Mouse (Mus musculus) intestine, embryonic 15.5 days (tissue): ENCODE measurements around the gene 5730455P16Rik. TPM values are rescaled to one million over a fixed set of nuclear protein-coding genes. Genes with fewer than 3 reads are reported as not detected.
"Not testable (repeated sequence)": the region's sequence is repeated elsewhere in the genome, so short reads cannot be mapped to it uniquely, and the experiment has no call there.

ENCODE experiments used
- ATAC-seq: fragments of 200-750 bp; cut with Nextera tagmentation; 2 replicates; pipeline ENCODE4 v1.8.0; 2017; ENCODE audit warnings: moderate TSS enrichment, moderate library complexity
- H3K27ac ChIP-seq: fragments of 300-500 bp; sonication (generic); 2 replicates; pipeline ENCODE4 v1.5.1; 2015; ENCODE audit warnings: mild to moderate bottlenecking, inconsistent platforms
- H3K27me3 ChIP-seq: fragments of 300-500 bp; sonication (generic); replicated peaks from 2 replicates; pipeline ENCODE4 v1.6.1; 2015; ENCODE audit warnings: inconsistent platforms
- H3K36me3 ChIP-seq: fragments of 300-500 bp; sonication (generic); 2 replicates; pipeline ENCODE4 v1.6.1; 2015; ENCODE audit warnings: inconsistent platforms
- H3K4me1 ChIP-seq: fragments of 300-500 bp; sonication (generic); replicated peaks from 2 replicates; pipeline ENCODE4 v1.6.1; 2015; ENCODE audit warnings: inconsistent platforms
- H3K4me2 ChIP-seq: fragments of 300-500 bp; sonication (generic); replicated peaks from 2 replicates; pipeline ENCODE4 v1.6.1; 2015; ENCODE audit warnings: mild to moderate bottlenecking, inconsistent platforms
- H3K4me3 ChIP-seq: fragments of 300-500 bp; sonication (generic); replicated peaks from 2 replicates; pipeline ENCODE4 v1.5.1; 2015; ENCODE audit warnings: inconsistent platforms
- H3K9ac ChIP-seq: fragments of 300-500 bp; sonication (generic); 2 replicates; pipeline ENCODE4 v1.6.1; 2015; ENCODE audit warnings: inconsistent platforms
- H3K9me3 ChIP-seq: fragments of 300-500 bp; sonication (generic); 2 replicates; pipeline ENCODE4 v1.6.1; 2016; ENCODE audit warnings: inconsistent platforms
- WGBS: fragments of 180-500 bp; shearing (Covaris S2); methylation state at CpG from one replicate; pipeline ENCODE4 v1.1.7; 2015; 5-methylcytosine and 5-hydroxymethylcytosine counted together
- polyA plus RNA-seq: library from polyadenylated mRNA; unstranded; fragments of >200 nt; fragmentation: Nextera tagmentation; extraction: Ambion mirVana; gene quantifications from 2 replicates; pipeline ENCODE4 v1.2.1, GENCODE M21; 2015

The 5730455P16Rik gene
- polyA plus RNA-seq, 1 experiment from 2014 or later, result 18.4 TPM

DNA sequence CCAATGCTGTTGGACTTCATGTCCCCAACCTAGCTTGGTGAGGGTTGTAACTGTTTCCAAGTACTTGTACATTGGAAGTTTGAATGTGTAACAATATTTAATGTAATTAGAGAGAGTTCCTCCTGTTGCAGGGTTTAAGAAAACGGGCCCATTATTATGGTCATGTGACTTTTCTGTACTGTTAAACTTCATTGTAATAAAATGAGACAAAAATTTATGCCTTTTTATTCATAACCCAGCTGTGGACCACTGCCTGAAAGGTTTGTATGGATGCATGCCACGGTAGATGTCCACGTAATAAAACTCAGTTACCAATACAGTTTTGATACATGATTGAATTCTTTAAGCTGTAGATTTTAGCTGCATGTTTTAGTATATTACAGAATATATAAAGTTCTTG lies 18.1 kb upstream of the 5730455P16Rik start:
- Histone ChIP-seq H3K9ac (no peak overlapping the region), H3K27me3 (no peaks in the 10 kb centered on the region), H3K4me3 (no peak overlapping the region), H3K36me3 (peaks cover 27% of the 10 kb centered on the region; the same call in 1 of the 2 replicates), H3K4me2 (no peak overlapping the region), H3K4me1 (no peaks in the 10 kb centered on the region), H3K9me3 (no peaks in the 10 kb centered on the region), H3K27ac (no peak overlapping the region)
- ATAC-seq, result no peak
- 87% methylated on average over 3 of the region's 3 CpGs for WGBS

GRCm38 (mm10) chr11:80391407-80392120 lies 13.7 kb upstream of the 5730455P16Rik start:
- WGBS, result 85% methylated on average over 2 of the region's 2 CpGs
- peaks cover 27% of the 10 kb centered on the region; the same call in 1 of the 2 replicates for H3K36me3 ChIP-seq

GRCm38 (mm10) chr11:80389885-80390284 lies 12.1 kb upstream of the 5730455P16Rik start:
- H3K4me3 ChIP-seq, result no peak overlapping the region
- H3K4me1 ChIP-seq, result peaks cover 6% of the 10 kb centered on the region; the same call in 1 of the 2 replicates
- no peak for ATAC-seq
- H3K9ac ChIP-seq, result no peak overlapping the region
- H3K27ac ChIP-seq, result no peak overlapping the region
- H3K4me2 ChIP-seq, result no peak overlapping the region
- no peaks in the 10 kb centered on the region for H3K9me3 ChIP-seq
- H3K36me3 ChIP-seq, result peaks cover 21% of the 10 kb centered on the region; the same call in 1 of the 2 replicates
- no peaks in the 10 kb centered on the region for H3K27me3 ChIP-seq
- WGBS, result 87% methylated on average over 1 of the region's 1 CpGs

More at GRCm38 (mm10) chr11:80391407-80392120, 13.7 kb upstream of the 5730455P16Rik start:
- Histone ChIP-seq H3K9me3 (no peaks in the 10 kb centered on the region), H3K27ac (no peak overlapping the region), H3K4me3 (no peak overlapping the region), H3K9ac (no peak overlapping the region), H3K27me3 (no peaks in the 10 kb centered on the region), H3K4me2 (no peak overlapping the region), H3K4me1 (no peaks in the 10 kb centered on the region)
- ATAC-seq, result no peak

DNA sequence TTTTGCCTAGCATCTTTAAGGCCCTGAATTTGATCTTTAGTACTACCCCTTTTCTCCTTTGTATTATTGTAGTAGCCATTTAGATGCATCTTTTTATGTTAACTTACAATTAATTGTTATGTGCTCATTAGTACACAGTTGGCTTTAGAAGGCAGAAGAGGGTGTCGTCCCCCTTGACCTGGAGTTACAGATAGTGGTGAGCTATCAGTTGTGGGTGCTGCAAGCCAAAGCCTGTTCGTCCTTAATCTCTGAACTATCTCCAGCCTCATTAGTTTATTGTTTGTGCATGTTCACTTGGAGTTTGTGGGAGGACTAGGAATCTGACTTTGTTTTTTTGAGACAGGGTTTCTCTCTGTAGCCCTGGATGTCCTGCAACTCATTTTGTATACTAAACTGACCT lies 9.0 kb upstream of the 5730455P16Rik start:
- H3K4me1 ChIP-seq, result peaks cover 8% of the 10 kb centered on the region; the same call in 1 of the 2 replicates
- no peak overlapping the region for H3K4me2 ChIP-seq
- WGBS, result 65% methylated on average over 2 of the region's 2 CpGs
- no peak overlapping the region for H3K4me3 ChIP-seq
- H3K9ac ChIP-seq, result no peak overlapping the region
- H3K27ac ChIP-seq, result no peak overlapping the region
- H3K27me3 ChIP-seq, result no peaks in the 10 kb centered on the region
- peaks cover 16% of the 10 kb centered on the region; the same call in 1 of the 2 replicates for H3K36me3 ChIP-seq
- no peak for ATAC-seq
- H3K9me3 ChIP-seq, result no peaks in the 10 kb centered on the region

GRCm38 (mm10) chr11:80385055-80385454 lies 7.2 kb upstream of the 5730455P16Rik start:
- H3K9ac ChIP-seq, result peak overlapping the region; percentile 53
- H3K4me1 ChIP-seq, result peaks cover 8% of the 10 kb centered on the region; the same call in 1 of the 2 replicates
- no peak for ATAC-seq
- H3K4me2 ChIP-seq, result peak overlapping the region; percentile 80
- no peaks in the 10 kb centered on the region for H3K9me3 ChIP-seq
- no peak overlapping the region for H3K27ac ChIP-seq
- 41% methylated on average over 4 of the region's 4 CpGs for WGBS
- H3K4me3 ChIP-seq, result peak overlapping the region; percentile 87
- no peaks in the 10 kb centered on the region for H3K27me3 ChIP-seq
- peaks cover 9% of the 10 kb centered on the region; the same call in 1 of the 2 replicates for H3K36me3 ChIP-seq

DNA sequence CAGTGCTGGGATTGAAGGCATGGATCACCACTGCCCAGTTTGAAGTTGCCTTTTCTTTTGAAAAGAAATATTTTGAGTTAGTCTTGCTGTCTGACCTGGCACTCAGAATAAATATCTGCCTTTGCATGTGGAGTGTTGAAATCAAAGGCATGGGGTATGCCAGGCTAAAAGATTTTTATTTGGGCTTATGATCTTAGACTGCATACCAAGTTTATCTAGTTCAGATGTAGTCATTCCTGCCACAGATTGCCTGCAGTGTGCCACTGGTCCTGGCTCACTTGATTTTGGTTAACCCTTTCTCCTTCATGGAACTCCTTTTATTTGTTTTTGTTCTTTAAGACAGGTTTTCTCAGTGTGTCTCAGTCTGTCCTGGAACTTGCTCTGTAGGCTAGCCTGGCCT lies 6.6 kb upstream of the 5730455P16Rik start:
- Histone ChIP-seq H3K36me3 (peaks cover 9% of the 10 kb centered on the region; the same call in 1 of the 2 replicates), H3K4me1 (peaks cover 8% of the 10 kb centered on the region; the same call in 1 of the 2 replicates), H3K27ac (no peak overlapping the region), H3K9me3 (no peaks in the 10 kb centered on the region), H3K4me2 (peak overlapping the region; percentile 80), H3K27me3 (no peaks in the 10 kb centered on the region), H3K4me3 (peak overlapping the region; percentile 87), H3K9ac (peak overlapping the region; percentile 53)
- ATAC-seq, result no peak

DNA sequence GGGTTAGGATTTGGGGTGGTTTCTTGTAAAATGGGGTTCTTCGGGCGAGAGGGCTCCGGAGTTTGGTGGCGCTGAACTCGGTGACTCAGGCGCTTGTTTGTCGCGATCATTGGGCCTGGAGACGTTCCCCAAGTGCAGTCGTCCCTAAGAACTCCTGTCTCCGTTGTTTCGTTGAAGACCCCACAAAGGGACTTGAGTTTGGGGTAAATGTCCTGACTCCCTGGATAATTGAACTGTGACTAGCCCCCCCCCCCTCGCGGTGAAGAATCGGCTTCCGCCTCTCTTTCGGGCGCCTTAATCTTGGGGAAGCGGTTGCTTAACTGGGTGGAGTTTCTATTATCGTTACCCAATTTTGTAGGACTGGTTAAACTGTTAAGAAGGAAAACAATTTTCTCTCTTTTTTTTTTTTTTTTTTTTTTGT lies 5.8 kb upstream of the 5730455P16Rik start:
- Histone ChIP-seq H3K36me3 (peaks cover 6% of the 10 kb centered on the region; the same call in 1 of the 2 replicates), H3K4me3 (peak overlapping the region; percentile 87), H3K27ac (peak overlapping the region; percentile 92), H3K4me2 (0 out of 2 replicates have a peak overlapping the region, but pooled peaks have one; percentile 1), H3K9me3 (no peaks in the 10 kb centered on the region), H3K4me1 (peaks cover 8% of the 10 kb centered on the region; the same call in 1 of the 2 replicates), H3K27me3 (no peaks in the 10 kb centered on the region), H3K9ac (peak overlapping the region; percentile 97)
- 0% methylated on average over 20 of the region's 20 CpGs for WGBS
- peak; percentile 30; the same call in 1 of the 2 replicates for ATAC-seq

- peaks cover 3% of the 10 kb centered on the region; the same call in 1 of the 2 replicates for H3K36me3 ChIP-seq
- H3K4me3 ChIP-seq, result peak within 1 kb of the TSS; percentile 87
- peak within 1 kb of the TSS; percentile 80 for H3K4me2 ChIP-seq
- no peaks in the 10 kb centered on the region for H3K27me3 ChIP-seq
- H3K9me3 ChIP-seq, result no peaks in the 10 kb centered on the region
- WGBS, result under 1% methylated on average over 33 of the region's 33 CpGs
- ATAC-seq, result peak; percentile 97
- H3K9ac ChIP-seq, result peak within 1 kb of the TSS; percentile 97
- H3K27ac ChIP-seq, result peak within 1 kb of the TSS; percentile 92
- peaks cover 8% of the 10 kb centered on the region; the same call in 1 of the 2 replicates for H3K4me1 ChIP-seq
These were observed 5.3 kb upstream of the 5730455P16Rik start, which contains the start of gene Zfp207 for GRCm38 (mm10) chr11:80383019-80383625. Gene Zfp207, plus strand, starts transcription at chr11:80383279.

- Histone ChIP-seq H3K9me3 (no peaks in the 10 kb centered on the region), H3K4me2 (peak overlapping the region; percentile 59), H3K9ac (peak overlapping the region; percentile 44), H3K27me3 (no peaks in the 10 kb centered on the region), H3K4me3 (peak overlapping the region; percentile 87), H3K27ac (peak overlapping the region; percentile 92), H3K4me1 (peaks cover 8% of the 10 kb centered on the region; the same call in 1 of the 2 replicates), H3K36me3 (peaks cover 3% of the 10 kb centered on the region; the same call in 1 of the 2 replicates)
- 3% methylated on average over 12 of the region's 12 CpGs for WGBS
- ATAC-seq, result peak; percentile 35
These were observed 4.8 kb upstream of the 5730455P16Rik start for GRCm38 (mm10) chr11:80382626-80383018.

GRCm38 (mm10) chr11:80379184-80379583 lies 1.4 kb upstream of the 5730455P16Rik start:
- 92% methylated on average over 7 of the region's 7 CpGs for WGBS
- not testable (repeated sequence) for H3K4me2 ChIP-seq, ATAC-seq

GRCm38 (mm10) chr11:80378452-80379068 lies 726 bp upstream of the 5730455P16Rik start:
- whole genome bisulfite sequencing, result 59% methylated on average over 2 of the region's 2 CpGs
- peak overlapping the region; percentile 90 for H3K4me2 ChIP-seq
- not testable (repeated sequence) for H3K9ac ChIP-seq, H3K36me3 ChIP-seq, H3K27me3 ChIP-seq, H3K9me3 ChIP-seq, H3K27ac ChIP-seq, H3K4me1 ChIP-seq, ATAC-seq
- H3K4me3 ChIP-seq, result peak overlapping the region; percentile 90

More at GRCm38 (mm10) chr11:80379184-80379583, 1.4 kb upstream of the 5730455P16Rik start:
- not testable (repeated sequence) for H3K4me1 ChIP-seq, H3K4me3 ChIP-seq, H3K9ac ChIP-seq, H3K27me3 ChIP-seq, H3K27ac ChIP-seq, H3K9me3 ChIP-seq, H3K36me3 ChIP-seq

DNA sequence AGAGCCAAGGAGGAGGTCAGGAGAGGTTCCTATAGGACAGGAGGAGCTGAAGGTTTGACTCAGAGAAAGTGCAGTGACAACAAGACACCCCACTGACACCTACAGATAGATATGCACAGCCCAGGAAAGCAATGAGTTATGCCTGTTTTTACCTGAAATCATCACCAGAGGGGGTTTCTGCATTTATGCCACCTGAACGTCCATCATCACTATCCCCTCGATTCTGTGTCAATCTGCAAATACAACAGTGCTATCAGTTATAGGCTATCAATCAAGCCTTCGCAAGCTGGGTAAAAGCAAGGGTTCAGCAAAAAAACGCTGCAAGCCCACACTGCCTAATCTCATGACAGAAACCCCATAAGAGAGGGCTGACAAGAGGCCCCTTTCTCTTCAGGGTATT lies 1.2 kb downstream of the 5730455P16Rik start:
- 54% methylated on average over 4 of the region's 4 CpGs for WGBS
- Histone ChIP-seq H3K27ac (no peak overlapping the region), H3K4me2 (peak overlapping the region; percentile 90; the same call in 1 of the 2 replicates), H3K4me3 (no peak overlapping the region), H3K27me3 (no peaks in the 10 kb centered on the region), H3K4me1 (peaks cover 5% of the 10 kb centered on the region; the same call in 1 of the 2 replicates), H3K9ac (no peak overlapping the region), H3K9me3 (no peaks in the 10 kb centered on the region), H3K36me3 (peaks cover 8% of the 10 kb centered on the region; the same call in 1 of the 2 replicates)
- ATAC-seq, result no peak
